In the genomic region with DNA sequence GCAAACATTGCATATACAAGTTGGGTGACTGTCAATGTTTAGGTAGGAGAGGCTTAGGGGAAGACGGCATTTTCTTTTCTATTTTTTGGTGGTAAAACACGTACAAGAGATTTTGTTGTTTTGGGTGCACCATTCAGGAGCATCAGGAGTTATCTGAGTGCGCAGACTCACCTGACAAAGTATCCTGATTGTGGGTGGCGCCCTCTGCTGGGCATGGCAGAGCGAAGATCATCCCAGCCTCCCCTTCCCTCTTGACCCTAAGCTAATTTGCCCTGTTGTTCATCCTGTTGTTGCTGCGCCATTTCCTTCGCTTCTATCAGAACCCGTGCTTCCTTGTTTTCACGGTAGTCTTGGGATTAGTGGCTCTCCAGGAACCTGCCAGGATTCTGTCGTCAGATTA, we compare ENCODE assay signal across 8 mouse cellular contexts.
A peak's percentile ranks its signal among the peaks of the same experiment; 100 is the strongest.
DNase-seq lines count a peak whose midpoint lies in the region; ATAC-seq and TF ChIP-seq lines count a peak whose summit lies in the region.
"Had no signal": no experiment of that assay in that cellular context is flagged by ENCODE, and none has a peak within 500 bp of the region (broad histone marks: within the 10 kb centered on the region; RNA-seq: fewer than 3 reads in every experiment).

No protein-coding gene starts in this region.

- no peak overlapping the region for H3ac ChIP-seq in C2C12 (ENCODE audit: control insufficient read depth, insufficient read length, low read depth)

- H3K4me3 ChIP-seq in intestine, postnatal 0 days (ENCODE audit: low read depth, low read length) = no peak overlapping the region
- H3K4me3 ChIP-seq in intestine, embryonic 15.5 days (replicated peaks) = no peak overlapping the region
- H3K4me3 ChIP-seq in C2C12 (ENCODE audit: insufficient read depth, poor library complexity, severe bottlenecking) (no peak overlapping the region), E14TG2a.4 (replicated peaks; ENCODE audit: low read length) (no peak overlapping the region)
- H3K4me3 ChIP-seq in embryonic fibroblast, embryonic 13.5 days (ENCODE audit: insufficient read depth, low read length) = no peak overlapping the region

- peak; percentile 58 for TF ChIP-seq CTCF in intestine, postnatal 0 days (IDR thresholded peaks at IDR 0.05; ENCODE audit: low read depth)
- TF ChIP-seq CTCF in C2C12 (IDR thresholded peaks at IDR 0.05; ENCODE audit: control insufficient read depth, insufficient read depth, insufficient read length) = peak; percentile 8
- TF ChIP-seq CTCF in E14TG2a.4 (conservative IDR thresholded peaks at IDR 0.05; ENCODE audit: low read length) = peak; percentile 52
- TF ChIP-seq CTCF in embryonic fibroblast, embryonic 13.5 days (IDR thresholded peaks at IDR 0.05; ENCODE audit: borderline replicate concordance, insufficient read depth, low read length) = 0 out of 2 replicates have a peak, but pooled peaks have one; percentile 8

- no peak for ATAC-seq in intestine, postnatal 0 days
- no peak for ATAC-seq in intestine, embryonic 15.5 days

- H3K4me2 ChIP-seq in intestine, postnatal 0 days (replicated peaks; ENCODE audit: low read depth) = no peak overlapping the region
- no peak overlapping the region for H3K4me2 ChIP-seq in intestine, embryonic 15.5 days (replicated peaks)

- H3K79me3 ChIP-seq in C2C12 (ENCODE audit: low read depth) = no peaks in the 10 kb centered on the region

- DNase-seq in adipocyte (ENCODE audit: low spot score) = no peak
- DNase-seq in spleen, adult 12 weeks (ENCODE audit: low spot score) = no peak
- DNase-seq: heart, postnatal 36 days had no signal

- no peaks in the 10 kb centered on the region for H3K79me2 ChIP-seq in C2C12 (ENCODE audit: control insufficient read depth, insufficient read depth)

- WGBS in intestine, postnatal 0 days = 56% methylated on average over 10 of the region's 10 CpGs
- WGBS in intestine, embryonic 15.5 days = 63% methylated on average over 10 of the region's 10 CpGs

- no peaks in the 10 kb centered on the region for H3K4me1 ChIP-seq in intestine, postnatal 0 days (replicated peaks; ENCODE audit: control insufficient read depth, insufficient read depth, low read length)
- H3K4me1 ChIP-seq in intestine, embryonic 15.5 days (replicated peaks) = no peaks in the 10 kb centered on the region
- no peaks in the 10 kb centered on the region for H3K4me1 ChIP-seq in E14TG2a.4 (replicated peaks; ENCODE audit: low read depth, low read length)
- no peaks in the 10 kb centered on the region for H3K4me1 ChIP-seq in embryonic fibroblast, embryonic 13.5 days (ENCODE audit: control insufficient read depth, insufficient read depth, low read length)

- H3K27me3 ChIP-seq in intestine, postnatal 0 days (replicated peaks; ENCODE audit: control insufficient read depth, insufficient read depth, low read length) = no peaks in the 10 kb centered on the region
- no peaks in the 10 kb centered on the region for H3K27me3 ChIP-seq in intestine, embryonic 15.5 days (replicated peaks)
- H3K27me3 ChIP-seq in C2C12 (ENCODE audit: control insufficient read depth, insufficient read depth, insufficient read length) (no peaks in the 10 kb centered on the region), E14TG2a.4 (ENCODE audit: insufficient read depth, low read length) (no peaks in the 10 kb centered on the region)

- no peaks in the 10 kb centered on the region for H3K36me3 ChIP-seq in intestine, postnatal 0 days (ENCODE audit: control insufficient read depth, insufficient read depth)
- no peaks in the 10 kb centered on the region for H3K36me3 ChIP-seq in intestine, embryonic 15.5 days
- H3K36me3 ChIP-seq in C2C12 (ENCODE audit: control insufficient read depth, insufficient read depth) (no peaks in the 10 kb centered on the region), E14TG2a.4 (ENCODE audit: insufficient read depth, low read length) (no peaks in the 10 kb centered on the region)

- no peak overlapping the region for H3K27ac ChIP-seq in intestine, postnatal 0 days (ENCODE audit: low read depth, low read length)
- no peak overlapping the region for H3K27ac ChIP-seq in intestine, embryonic 15.5 days
- no peak overlapping the region for H3K27ac ChIP-seq in embryonic fibroblast, embryonic 13.5 days (ENCODE audit: insufficient read depth, low read length)

- no peak overlapping the region for H3K9ac ChIP-seq in intestine, postnatal 0 days (ENCODE audit: low read depth, low read length)
- H3K9ac ChIP-seq in intestine, embryonic 15.5 days = no peak overlapping the region

- TF ChIP-seq POLR2A in embryonic fibroblast, embryonic 13.5 days (IDR thresholded peaks at IDR 0.05; ENCODE audit: low read depth, low read length) = no peak

- H3K9me3 ChIP-seq in intestine, postnatal 0 days (ENCODE audit: control insufficient read depth) = no peaks in the 10 kb centered on the region
- H3K9me3 ChIP-seq in intestine, embryonic 15.5 days = no peaks in the 10 kb centered on the region
- H3K9me3 ChIP-seq in E14TG2a.4 (ENCODE audit: low read length) = peaks cover 21% of the 10 kb centered on the region

TF ChIP-seq in C2C12, 6 proteins besides CTCF, POLR2A, EP300 and RAD21:
- TF ChIP-seq MYOD1 (IDR thresholded peaks at IDR 0.05; ENCODE audit: control insufficient read depth, insufficient read length, low read depth) (no peak), FOSL1 (IDR thresholded peaks at IDR 0.05; ENCODE audit: insufficient read depth, low read length, poor library complexity, severe bottlenecking) (no peak), MAX (IDR thresholded peaks at IDR 0.05) (no peak), MYOG (IDR thresholded peaks at IDR 0.05; ENCODE audit: control insufficient read depth, extremely low read depth, insufficient read length) (no peak)

Comparison
In these comparisons a context has a peak if more than half of its experiments do, and no peak if none do; other contexts are left out.
1. CTCF ChIP-seq: peak in every context shown above with its lines; median percentile 58 in intestine, postnatal 0 days; 52 in E14TG2a.4; 8 in C2C12; 8 in embryonic fibroblast, embryonic 13.5 days.